Mouse (Mus musculus): ENCODE measurements around the gene Npas2. TPM values are rescaled to one million over a fixed set of nuclear protein-coding genes. Genes with fewer than 3 reads are reported as not detected.

The Npas2 gene
- polyA plus RNA-seq, 1 experiment from 2014 or later = 2.4 TPM

DNA sequence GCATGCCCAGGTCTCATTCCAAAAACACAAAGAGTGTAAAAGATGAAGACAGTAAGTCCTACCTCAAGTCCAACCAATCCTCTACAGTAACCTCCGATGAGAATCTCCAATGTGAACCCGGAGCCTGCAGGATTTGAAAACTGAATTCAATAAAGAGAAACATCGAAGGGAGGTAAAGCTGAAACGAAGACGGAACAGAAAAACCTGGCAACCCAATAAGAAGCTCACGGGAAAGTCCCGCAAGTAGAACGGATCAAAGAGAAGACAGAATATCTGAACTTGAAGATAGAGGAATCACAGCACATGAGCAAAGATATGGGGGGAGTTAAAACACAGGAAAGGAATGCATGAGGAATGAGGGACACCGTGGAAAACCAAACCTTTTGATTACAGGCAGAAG lies 104.8 kb downstream of the Npas2 start:
- no peak for ATAC-seq (ENCODE audit: insufficient read depth, low FRiP score, low read depth)
- Histone ChIP-seq H3K27ac (no peak overlapping the region), H3K9me3 (no peaks in the 10 kb centered on the region), H3K36me3 (no peaks in the 10 kb centered on the region), H3K9ac (no peak overlapping the region), H3K27me3 (replicated peaks) (no peaks in the 10 kb centered on the region), H3K4me1 (0 out of 2 replicates have a peak, but pooled peaks cover 4% of the 10 kb centered on the region), H3K4me2 (no peak overlapping the region), H3K4me3 (replicated peaks) (no peak overlapping the region)
- 91% methylated on average over 9 of the region's 9 CpGs for WGBS

DNA sequence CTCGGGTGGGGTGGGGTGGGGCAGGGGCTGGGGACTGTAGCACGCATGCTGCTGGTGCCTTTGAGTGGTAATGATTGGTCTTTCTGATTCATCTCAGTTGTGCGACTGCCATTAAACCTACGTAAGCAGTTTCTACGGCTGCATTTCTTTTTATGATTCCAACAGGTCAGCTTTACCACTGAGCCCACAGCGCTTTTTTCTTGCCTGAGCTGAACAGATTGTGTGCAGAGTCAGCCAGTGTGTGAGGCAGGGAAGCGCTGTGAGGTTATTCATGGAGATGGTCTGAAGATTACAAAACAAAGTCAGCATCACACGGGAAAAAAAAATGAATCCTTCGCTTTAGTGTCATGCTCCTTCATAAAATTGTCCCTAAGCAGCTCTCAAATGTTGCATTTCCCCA lies 106.7 kb downstream of the Npas2 start:
- Histone ChIP-seq H3K4me3 (replicated peaks) (no peak overlapping the region), H3K4me2 (no peak overlapping the region), H3K27me3 (replicated peaks) (no peaks in the 10 kb centered on the region), H3K36me3 (no peaks in the 10 kb centered on the region), H3K9ac (no peak overlapping the region), H3K27ac (no peak overlapping the region), H3K4me1 (0 out of 2 replicates have a peak, but pooled peaks cover 6% of the 10 kb centered on the region), H3K9me3 (no peaks in the 10 kb centered on the region)
- ATAC-seq (ENCODE audit: insufficient read depth, low FRiP score, low read depth) = no peak
- 86% methylated on average over 9 of the region's 9 CpGs for WGBS

DNA sequence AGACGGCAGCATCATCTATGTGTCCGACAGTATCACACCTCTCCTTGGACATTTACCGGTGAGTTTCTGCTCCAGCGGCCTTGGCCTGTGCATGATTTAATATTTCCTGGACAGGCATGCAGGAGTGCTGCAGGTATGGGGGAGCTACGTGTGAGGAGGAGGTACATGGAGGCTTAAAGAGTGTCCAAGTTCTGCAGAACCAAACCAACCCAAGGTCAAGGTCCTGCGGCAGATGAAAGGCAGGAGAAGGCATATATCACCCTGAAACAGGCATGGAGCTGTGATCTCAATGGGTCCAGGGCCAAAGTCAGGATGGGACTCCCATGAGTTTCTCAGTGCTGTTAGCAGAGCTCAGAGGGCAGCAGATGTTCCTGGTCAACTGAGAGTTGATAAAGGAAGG lies 107.1 kb downstream of the Npas2 start:
- Histone ChIP-seq H3K36me3 (no peaks in the 10 kb centered on the region), H3K4me2 (no peak overlapping the region), H3K9me3 (no peaks in the 10 kb centered on the region), H3K4me1 (0 out of 2 replicates have a peak, but pooled peaks cover 6% of the 10 kb centered on the region), H3K4me3 (replicated peaks) (no peak overlapping the region), H3K9ac (no peak overlapping the region), H3K27ac (no peak overlapping the region), H3K27me3 (replicated peaks) (no peaks in the 10 kb centered on the region)
- no peak for ATAC-seq (ENCODE audit: insufficient read depth, low FRiP score, low read depth)
- 89% methylated on average over 6 of the region's 6 CpGs for WGBS

DNA sequence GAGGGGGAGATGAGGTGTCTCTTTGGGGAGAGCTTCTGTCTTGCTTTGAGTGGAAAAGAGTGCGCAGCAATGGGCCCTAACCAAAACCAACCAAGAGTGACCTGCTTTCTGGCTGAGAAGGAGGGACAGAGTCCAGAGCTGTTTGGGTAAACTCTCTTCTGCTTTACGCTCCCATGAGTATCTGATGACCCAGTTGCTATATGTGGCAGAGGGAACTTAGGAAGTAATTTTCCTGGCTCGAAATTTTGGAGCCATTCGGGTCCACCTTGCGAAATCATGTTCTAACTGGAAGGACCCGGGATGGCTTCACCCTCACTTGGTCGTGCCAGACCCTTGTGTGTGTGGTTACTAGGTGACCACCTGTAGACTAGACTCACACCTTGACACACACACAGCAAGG lies 108.7 kb downstream of the Npas2 start:
- 89% methylated on average over 7 of the region's 7 CpGs for WGBS
- ATAC-seq (ENCODE audit: insufficient read depth, low FRiP score, low read depth) = no peak
- 0 out of 2 replicates have a peak, but pooled peaks cover 6% of the 10 kb centered on the region for H3K4me1 ChIP-seq
- H3K9ac ChIP-seq = no peak overlapping the region
- H3K9me3 ChIP-seq = no peaks in the 10 kb centered on the region
- no peak overlapping the region for H3K27ac ChIP-seq
- H3K4me2 ChIP-seq = no peak overlapping the region
- H3K4me3 ChIP-seq (replicated peaks) = no peak overlapping the region
- H3K27me3 ChIP-seq (replicated peaks) = no peaks in the 10 kb centered on the region
- H3K36me3 ChIP-seq = no peaks in the 10 kb centered on the region

DNA sequence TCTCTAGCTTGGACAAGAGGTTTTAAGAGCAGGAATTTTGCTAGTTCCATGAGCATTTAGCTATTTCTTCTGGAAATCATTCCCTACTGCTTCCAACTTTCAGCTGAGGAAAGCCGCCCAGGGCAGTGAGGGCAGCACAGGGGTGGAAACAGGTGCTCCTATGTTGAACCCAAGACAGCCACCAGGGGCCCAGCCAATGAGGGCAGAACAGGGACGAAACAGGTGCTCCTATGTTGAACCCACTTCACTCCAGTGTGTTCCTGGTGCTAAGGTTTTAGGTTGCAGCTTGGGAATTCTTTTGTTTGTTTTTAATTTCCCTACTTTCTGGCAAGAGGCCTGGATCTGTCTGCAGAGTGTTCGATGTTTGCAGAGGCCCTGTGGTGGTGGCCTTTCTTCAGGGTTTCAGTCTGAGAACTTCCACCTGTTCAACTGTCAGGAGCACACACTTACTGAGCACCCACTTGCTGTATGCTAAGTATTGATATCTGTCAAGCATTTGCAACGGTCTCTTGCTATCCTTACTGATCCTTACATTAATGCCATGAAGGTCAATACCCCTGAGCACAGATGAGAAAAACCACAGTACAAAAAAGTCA lies 109.6 kb downstream of the Npas2 start:
- no peak; the same call in 1 of the 2 replicates for ATAC-seq (ENCODE audit: insufficient read depth, low FRiP score, low read depth)
- H3K4me2 ChIP-seq = no peak overlapping the region
- H3K9ac ChIP-seq = no peak overlapping the region
- H3K27me3 ChIP-seq (replicated peaks) = no peaks in the 10 kb centered on the region
- no peak overlapping the region for H3K27ac ChIP-seq
- H3K36me3 ChIP-seq = no peaks in the 10 kb centered on the region
- no peaks in the 10 kb centered on the region for H3K9me3 ChIP-seq
- WGBS = 45% methylated on average over 4 of the region's 4 CpGs
- 0 out of 2 replicates have a peak, but pooled peaks cover 6% of the 10 kb centered on the region for H3K4me1 ChIP-seq
- no peak overlapping the region for H3K4me3 ChIP-seq (replicated peaks)

DNA sequence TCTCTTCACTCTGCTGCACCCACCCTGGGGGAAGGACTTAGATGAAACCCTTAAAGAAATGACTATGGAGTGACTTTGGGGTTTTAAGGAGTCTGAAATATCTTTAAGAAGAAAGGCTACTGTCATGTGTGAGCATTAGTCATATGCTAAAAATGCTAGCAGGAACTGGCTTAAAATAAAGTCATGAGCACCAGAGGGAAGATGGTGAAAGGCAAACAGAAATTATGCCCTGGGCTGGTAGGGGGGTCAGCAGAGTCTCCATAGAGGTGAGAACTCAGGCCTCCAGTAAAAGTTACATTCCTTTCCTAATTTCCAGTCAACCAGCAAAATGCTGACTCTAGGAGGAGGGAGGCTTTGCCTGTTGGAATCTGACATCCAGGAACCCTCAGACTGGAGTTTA lies 113.8 kb downstream of the Npas2 start:
- Histone ChIP-seq H3K27ac (no peak overlapping the region), H3K9ac (no peak overlapping the region), H3K4me3 (replicated peaks) (no peak overlapping the region), H3K27me3 (replicated peaks) (no peaks in the 10 kb centered on the region), H3K4me2 (no peak overlapping the region), H3K4me1 (0 out of 2 replicates have a peak, but pooled peaks cover 6% of the 10 kb centered on the region), H3K9me3 (no peaks in the 10 kb centered on the region), H3K36me3 (no peaks in the 10 kb centered on the region)
- ATAC-seq (ENCODE audit: insufficient read depth, low FRiP score, low read depth) = no peak

DNA sequence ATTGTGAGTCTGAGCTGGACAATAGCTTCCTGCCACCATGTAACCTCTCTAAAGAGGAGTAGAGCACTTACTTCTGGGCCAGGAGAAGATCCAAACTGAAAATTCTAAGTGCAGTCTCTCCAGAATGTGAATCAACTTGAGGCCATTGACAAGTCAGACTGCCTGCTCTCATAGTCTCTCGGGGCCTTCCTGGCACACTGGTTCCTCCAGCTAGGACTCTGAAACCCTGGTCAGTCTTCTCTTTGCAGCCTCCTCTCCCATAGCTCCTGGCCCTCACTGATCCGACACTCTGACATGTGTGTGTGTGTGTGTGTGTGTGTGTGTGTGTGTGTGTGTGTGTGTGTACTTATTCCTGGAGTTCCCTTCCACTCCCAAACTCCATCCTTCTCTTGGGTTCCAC lies 114.4 kb downstream of the Npas2 start:
- H3K27ac ChIP-seq = no peak overlapping the region
- H3K4me2 ChIP-seq = no peak overlapping the region
- no peaks in the 10 kb centered on the region for H3K27me3 ChIP-seq (replicated peaks)
- 0 out of 2 replicates have a peak, but pooled peaks cover 6% of the 10 kb centered on the region for H3K4me1 ChIP-seq
- no peak overlapping the region for H3K9ac ChIP-seq
- ATAC-seq (ENCODE audit: insufficient read depth, low FRiP score, low read depth) = no peak
- WGBS = 67% methylated on average over 2 of the region's 2 CpGs
- H3K36me3 ChIP-seq = no peaks in the 10 kb centered on the region
- no peaks in the 10 kb centered on the region for H3K9me3 ChIP-seq
- H3K4me3 ChIP-seq (replicated peaks) = no peak overlapping the region

DNA sequence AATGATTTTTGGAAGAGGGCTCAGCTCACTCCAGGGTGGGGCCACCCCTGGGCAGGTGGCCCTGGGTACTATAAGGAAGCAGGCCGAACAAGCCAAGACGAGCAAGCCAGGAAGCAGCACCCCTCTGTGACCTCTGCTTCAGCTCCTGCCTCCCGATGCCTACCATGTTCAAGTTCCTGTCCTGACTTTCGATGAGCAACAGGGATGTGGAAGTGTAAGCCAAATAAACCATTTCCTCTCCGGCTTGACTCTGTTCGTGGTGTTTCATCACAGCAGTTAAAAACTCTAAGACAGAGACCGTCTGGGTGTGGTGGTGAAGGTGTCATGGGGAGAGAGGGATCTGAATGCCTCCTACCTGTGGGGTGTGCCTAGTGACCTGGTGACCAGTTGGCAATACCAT lies 116.0 kb downstream of the Npas2 start:
- Histone ChIP-seq H3K9ac (no peak overlapping the region), H3K4me2 (no peak overlapping the region), H3K9me3 (no peaks in the 10 kb centered on the region), H3K4me1 (no peaks in the 10 kb centered on the region), H3K4me3 (replicated peaks) (no peak overlapping the region), H3K36me3 (no peaks in the 10 kb centered on the region), H3K27ac (no peak overlapping the region), H3K27me3 (replicated peaks) (no peaks in the 10 kb centered on the region)
- ATAC-seq (ENCODE audit: insufficient read depth, low FRiP score, low read depth) = no peak
- WGBS = 77% methylated on average over 7 of the region's 7 CpGs

DNA sequence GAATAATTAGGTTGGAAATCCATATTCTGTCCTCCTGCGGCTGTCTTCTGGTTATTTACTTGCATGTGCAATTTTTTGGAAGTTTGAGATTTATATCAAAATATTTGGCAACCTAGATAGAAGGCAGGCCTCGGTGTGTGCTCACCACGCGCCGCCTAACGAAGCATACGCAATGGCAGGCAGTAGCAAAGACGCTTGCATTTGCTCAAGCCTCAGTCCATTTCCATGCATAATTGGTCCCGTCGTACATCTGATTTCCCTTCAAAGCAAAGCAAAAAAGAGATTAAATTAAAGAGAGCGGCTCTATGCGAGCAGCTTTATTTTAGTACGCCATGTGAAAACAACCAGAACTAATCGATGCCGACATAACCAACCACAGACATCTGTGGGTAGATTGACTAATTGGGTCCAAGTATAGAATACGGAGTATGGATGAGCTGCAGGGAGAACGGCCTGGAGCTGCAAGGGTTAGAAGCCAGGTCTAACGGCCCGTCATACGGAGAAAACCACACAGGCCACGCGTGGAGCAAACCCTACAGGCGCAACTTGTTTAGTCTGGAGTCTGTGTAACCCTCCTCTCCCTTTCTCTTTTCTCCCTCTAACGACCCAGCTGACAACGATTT lies 118.9 kb downstream of the Npas2 start:
- 78% methylated on average over 25 of the region's 25 CpGs for WGBS
- H3K9ac ChIP-seq = no peak overlapping the region
- H3K4me2 ChIP-seq = no peak overlapping the region
- no peak overlapping the region for H3K27ac ChIP-seq
- ATAC-seq (ENCODE audit: insufficient read depth, low FRiP score, low read depth) = no peak
- H3K36me3 ChIP-seq = no peaks in the 10 kb centered on the region
- no peaks in the 10 kb centered on the region for H3K27me3 ChIP-seq (replicated peaks)
- no peaks in the 10 kb centered on the region for H3K9me3 ChIP-seq
- H3K4me1 ChIP-seq = no peaks in the 10 kb centered on the region
- no peak overlapping the region for H3K4me3 ChIP-seq (replicated peaks)

DNA sequence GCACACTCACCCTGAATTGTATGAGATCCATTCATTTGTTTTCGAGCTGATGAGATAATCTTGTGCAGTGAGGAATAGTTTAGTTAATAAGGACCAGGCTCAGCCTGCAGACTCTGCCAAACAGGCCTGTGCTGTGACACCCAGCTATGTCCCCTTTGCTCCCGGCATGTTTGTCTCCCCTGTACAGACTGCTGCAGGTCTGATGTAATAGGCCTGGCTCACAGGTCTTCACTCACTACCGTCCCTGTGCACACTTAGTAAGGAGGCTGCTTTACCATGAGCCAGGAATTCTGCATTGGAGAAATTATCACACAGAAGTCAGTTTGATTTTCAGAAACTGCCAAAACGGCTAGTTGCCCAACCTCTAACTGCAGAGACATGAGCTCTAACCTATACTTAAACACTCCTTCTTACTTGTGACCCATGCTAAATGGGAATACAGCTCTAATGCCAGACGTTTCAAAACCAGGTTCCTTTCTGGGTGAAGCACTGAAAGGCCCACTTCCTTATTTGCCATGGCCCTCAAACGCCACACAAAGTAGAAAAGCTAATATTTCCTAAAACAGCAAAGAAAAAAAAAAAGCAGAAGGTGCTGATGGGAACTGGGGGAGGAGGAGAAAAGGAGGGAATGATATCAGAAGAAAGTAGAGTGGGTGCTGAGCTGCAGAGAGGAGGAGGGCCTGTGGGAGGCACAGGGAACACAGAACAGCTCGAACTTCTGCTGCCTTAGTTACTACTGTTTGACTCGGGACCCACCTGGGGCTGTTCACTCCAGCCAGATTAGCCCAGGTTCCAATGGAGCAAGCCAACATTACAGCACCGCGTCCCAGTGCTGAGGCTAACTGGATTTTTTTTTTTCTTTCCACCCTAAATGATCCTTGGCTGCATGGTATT lies 120.1 kb downstream of the Npas2 start:
- ATAC-seq (ENCODE audit: insufficient read depth, low FRiP score, low read depth) = no peak
- H3K27ac ChIP-seq = no peak overlapping the region
- 59% methylated on average over 10 of the region's 10 CpGs for WGBS

DNA sequence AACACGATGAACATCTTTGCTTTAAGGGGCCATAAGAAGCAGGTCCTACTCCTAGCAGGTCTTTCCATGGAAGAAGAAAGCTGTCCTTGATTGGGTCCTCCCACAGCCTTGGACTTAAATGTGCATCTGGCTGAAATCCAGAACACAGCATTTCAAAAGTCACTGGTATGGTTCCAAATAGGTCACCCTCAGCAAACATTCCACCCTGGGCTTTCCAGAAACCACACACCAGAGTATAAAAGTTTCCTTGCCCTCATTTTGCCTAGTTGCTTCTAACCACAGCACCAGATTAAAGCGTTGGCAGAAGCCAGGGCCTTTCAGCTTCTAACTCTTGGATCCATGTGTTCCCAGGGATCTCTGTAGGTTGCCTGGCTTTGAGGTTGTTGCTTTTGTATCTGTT lies 124.4 kb downstream of the Npas2 start:
- no peak overlapping the region for H3K4me2 ChIP-seq
- WGBS = 80% methylated on average over 2 of the region's 2 CpGs
- no peak for ATAC-seq (ENCODE audit: insufficient read depth, low FRiP score, low read depth)

More for the DNA sequence above, 120.1 kb downstream of the Npas2 start:
- Histone ChIP-seq H3K27me3 (replicated peaks) (no peaks in the 10 kb centered on the region), H3K4me2 (no peak overlapping the region), H3K9me3 (no peaks in the 10 kb centered on the region), H3K4me3 (replicated peaks) (no peak overlapping the region), H3K36me3 (no peaks in the 10 kb centered on the region), H3K4me1 (no peaks in the 10 kb centered on the region), H3K9ac (no peak overlapping the region)

DNA sequence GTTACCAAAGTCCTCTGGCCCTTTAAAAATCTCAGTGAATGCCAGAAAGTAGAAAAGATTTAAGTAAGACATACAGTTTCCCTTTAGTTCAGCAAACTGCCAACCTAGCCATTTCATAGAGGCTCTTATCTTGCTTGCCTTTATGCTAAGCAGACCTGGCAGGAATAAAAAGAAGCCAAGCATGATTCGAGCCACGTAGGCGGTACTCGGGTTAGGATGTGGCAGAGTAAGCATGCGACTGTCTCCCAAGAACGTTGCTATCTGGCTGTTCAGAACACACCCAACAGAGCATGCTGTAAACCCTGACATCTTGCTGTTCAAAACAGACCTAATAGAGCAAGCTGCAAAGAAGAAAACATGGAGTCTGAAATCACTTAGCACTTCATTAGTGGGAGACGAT lies 125.3 kb downstream of the Npas2 start:
- Histone ChIP-seq H3K27me3 (replicated peaks) (no peaks in the 10 kb centered on the region), H3K4me1 (no peaks in the 10 kb centered on the region), H3K9ac (no peak overlapping the region), H3K27ac (no peak overlapping the region), H3K9me3 (no peaks in the 10 kb centered on the region), H3K4me2 (no peak overlapping the region), H3K4me3 (replicated peaks) (no peak overlapping the region), H3K36me3 (no peaks in the 10 kb centered on the region)
- no peak for ATAC-seq (ENCODE audit: insufficient read depth, low FRiP score, low read depth)
- WGBS = 75% methylated on average over 7 of the region's 7 CpGs

More for the DNA sequence above, 124.4 kb downstream of the Npas2 start:
- no peaks in the 10 kb centered on the region for H3K4me1 ChIP-seq
- H3K36me3 ChIP-seq = no peaks in the 10 kb centered on the region
- no peaks in the 10 kb centered on the region for H3K27me3 ChIP-seq (replicated peaks)
- H3K4me3 ChIP-seq (replicated peaks) = no peak overlapping the region
- H3K9me3 ChIP-seq = no peaks in the 10 kb centered on the region
- H3K27ac ChIP-seq = no peak overlapping the region
- H3K9ac ChIP-seq = no peak overlapping the region

Measured in stomach, embryonic 15.5 days (tissue).